Mouse (Mus musculus): Measurements from ENCODE around the gene Rhox3h.
"Not testable (repeated sequence)": the region's sequence is repeated elsewhere in the genome, so short reads cannot be mapped to it uniquely, and the experiment has no call there.

The Rhox3h gene

GRCm38 (mm10) chrX:37668664-37669063 is at the start of gene Rhox3h:
Gene Rhox3h (minus strand): TSS chrX:37668764.
- not testable (repeated sequence) for DNase-seq

- no peak for DNase-seq
Observed at GRCm38 (mm10) chrX:37701821-37702387, 33.3 kb upstream of the Rhox3h start.

GRCm38 (mm10) chrX:37692261-37692660 is 23.7 kb upstream of the Rhox3h start:
- DNase-seq = no peak

GRCm38 (mm10) chrX:37683031-37683715 is 14.6 kb upstream of the Rhox3h start:
- no peak for DNase-seq

GRCm38 (mm10) chrX:37673177-37673576 is 4.6 kb upstream of the Rhox3h start, which contains the start of gene Rhox2h:
Gene Rhox2h (minus strand): TSS chrX:37673277.
- not testable (repeated sequence) for DNase-seq

GRCm38 (mm10) chrX:37651227-37651626 is 17.3 kb downstream of the Rhox3h start, which contains the start of gene Rhox4g:
Gene Rhox4g (minus strand): TSS chrX:37651327.
- DNase-seq = not testable (repeated sequence)

GRCm38 (mm10) chrX:37643370-37643769 is 25.2 kb downstream of the Rhox3h start, which contains the start of gene Rhox2g:
Gene Rhox2g (minus strand): TSS chrX:37643470.
- DNase-seq = not testable (repeated sequence)

GRCm38 (mm10) chrX:37628512-37628911 is 40.1 kb downstream of the Rhox3h start, which contains the start of gene Rhox3g:
Gene Rhox3g (minus strand): TSS chrX:37628612.
- DNase-seq = not testable (repeated sequence)
